Mouse (Mus musculus) ovary, postnatal 14 days (tissue): ENCODE results near the gene Zfyve9.

Experiments used
- DNase-seq: peaks from one replicate; pipeline ENCODE4 v3.0.0; 2022; ENCODE audit warnings: low spot score

Gene Zfyve9

DNA sequence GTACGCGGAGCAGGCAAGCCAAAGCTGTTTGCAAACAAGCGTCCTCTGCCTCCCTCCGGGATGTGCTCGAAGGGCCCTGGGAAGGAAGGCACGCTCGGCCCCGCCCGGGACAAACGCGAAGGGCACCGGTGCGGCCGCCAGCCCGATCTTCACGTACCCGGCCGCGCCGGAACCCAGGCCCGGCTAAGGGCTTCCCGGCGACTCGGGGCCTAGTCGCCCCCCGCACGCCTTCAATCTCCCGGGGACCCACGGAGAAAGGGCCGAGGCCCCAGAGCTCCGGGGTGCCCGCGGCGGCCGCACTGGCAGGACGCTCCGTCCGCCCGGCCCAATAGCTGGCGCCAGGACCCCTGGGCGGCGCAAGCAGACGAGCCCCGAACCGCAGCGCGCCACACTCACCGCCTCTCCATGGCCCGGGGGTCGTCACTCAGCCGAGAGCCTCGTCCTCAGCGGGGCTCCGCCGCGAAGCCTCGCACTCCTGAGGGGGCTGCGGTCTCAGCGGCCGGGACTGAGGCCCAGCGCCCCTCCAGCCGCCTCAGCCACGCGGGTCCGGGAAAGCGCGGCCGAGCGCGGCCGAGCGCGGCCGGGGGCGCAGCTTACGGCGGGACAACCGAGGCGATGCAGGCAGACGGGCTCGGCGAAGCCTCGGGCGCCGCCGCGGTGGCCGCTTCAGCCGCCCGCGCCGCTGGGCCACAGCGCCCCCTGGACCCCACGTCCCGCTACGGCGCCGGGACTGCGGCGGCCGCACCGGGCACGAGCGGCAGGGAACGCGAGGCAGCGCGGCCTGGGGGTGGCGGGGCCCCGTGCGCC is at the start of gene Zfyve9:
Zfyve9 (minus strand) TSS at position 742 of the 807 bp plus-strand sequence.
- peak; percentile 79 for DNase-seq

DNA sequence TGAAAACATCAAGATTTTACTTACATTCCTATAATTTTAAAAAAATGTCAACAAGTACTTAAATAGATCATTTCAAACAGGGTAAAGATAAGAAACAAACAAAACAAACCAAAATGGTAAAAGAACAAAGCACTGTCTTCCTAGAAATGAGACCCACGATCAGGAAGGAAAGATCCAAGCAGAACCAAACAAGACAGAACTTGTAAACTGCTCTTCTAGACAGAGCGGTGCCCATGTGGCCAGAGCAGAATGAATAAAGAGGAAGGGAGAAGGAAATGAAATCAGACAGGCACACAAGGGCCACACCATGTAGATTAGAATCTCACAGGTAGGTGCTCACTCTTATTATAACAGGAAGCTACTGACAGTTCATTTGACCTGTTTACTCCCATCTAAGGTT is 46.0 kb upstream of the Zfyve9 start:
- no peak for DNase-seq

DNA sequence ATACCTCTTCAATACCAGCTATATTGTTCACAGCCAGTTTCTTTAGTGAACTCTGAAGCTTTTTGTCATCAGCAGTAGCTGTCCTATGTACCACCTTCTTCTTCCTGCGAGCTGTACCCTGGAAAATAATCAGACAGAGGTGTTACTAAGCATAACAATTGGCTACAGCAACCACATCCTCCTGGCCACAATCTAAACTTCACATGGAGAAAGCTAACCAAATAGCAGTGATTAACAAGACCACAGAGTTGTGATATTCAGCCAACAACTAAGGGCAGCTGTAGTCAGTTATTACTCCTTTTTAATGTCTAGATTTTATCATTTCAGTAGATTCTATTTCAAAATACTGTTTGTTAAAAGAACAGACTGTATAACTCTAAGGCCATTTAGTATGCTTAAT is 45.5 kb upstream of the Zfyve9 start:
- DNase-seq: no peak

- DNase-seq: no peak
Measured at GRCm38 (mm10) chr4:108825677-108826076, 45.1 kb upstream of the Zfyve9 start.

DNA sequence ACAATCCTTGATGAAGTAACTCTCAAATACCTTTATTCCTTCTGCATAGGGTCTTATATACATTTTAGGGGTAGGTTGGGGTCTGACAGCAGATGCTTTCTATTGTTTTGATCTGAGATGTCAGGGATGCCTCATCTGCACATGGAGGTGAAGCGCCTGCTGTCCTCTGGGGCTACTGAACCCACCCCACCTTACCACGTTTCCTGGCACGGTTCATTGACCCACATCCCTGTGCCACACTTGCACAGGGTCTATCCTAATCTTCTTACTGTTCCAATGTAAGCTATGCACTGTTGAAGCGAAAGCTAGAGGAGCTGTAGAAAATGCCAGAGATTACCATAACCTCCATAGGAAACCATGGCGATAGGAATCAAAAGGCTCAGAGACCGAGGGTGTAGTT is 31.0 kb upstream of the Zfyve9 start:
- no peak for DNase-seq

GRCm38 (mm10) chr4:108811142-108811541 is 30.5 kb upstream of the Zfyve9 start:
- DNase-seq: no peak

- DNase-seq: no peak
Measured at GRCm38 (mm10) chr4:108803535-108803934, 22.9 kb upstream of the Zfyve9 start.

DNA sequence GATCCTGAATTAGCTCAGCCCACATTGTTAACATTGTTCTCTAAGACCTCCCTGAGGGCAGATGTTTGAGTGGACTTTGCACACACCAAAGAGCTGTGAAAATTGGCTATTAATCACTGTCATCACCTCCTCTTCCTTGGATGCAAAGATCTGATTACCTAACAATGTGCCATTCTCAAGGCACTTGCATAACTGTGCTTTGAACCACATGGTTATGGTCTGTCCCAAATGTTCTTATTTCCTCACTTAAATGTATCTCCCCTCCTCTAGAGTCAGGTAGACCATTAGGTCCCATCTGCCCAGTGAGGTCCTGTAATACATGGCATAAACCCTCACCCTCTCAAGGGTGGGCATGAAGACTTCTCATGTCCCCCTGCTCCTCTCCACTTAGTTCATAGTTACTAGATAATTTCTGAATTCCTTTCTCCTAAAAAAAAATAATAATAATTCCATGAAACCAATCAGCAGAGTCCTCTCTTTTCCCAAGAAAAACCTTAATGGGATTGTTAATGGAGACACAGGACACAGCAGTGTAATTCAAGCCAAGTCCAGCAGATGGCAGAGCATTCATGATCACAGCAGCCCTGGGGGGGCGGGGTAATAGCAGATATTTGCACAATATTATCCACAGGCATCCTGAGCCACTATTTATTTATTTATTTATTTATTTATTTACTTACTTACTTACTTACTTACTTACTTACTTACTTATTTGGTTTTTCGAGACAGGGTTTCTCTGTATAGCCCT is 17.7 kb upstream of the Zfyve9 start:
- DNase-seq: peak; percentile 54

DNA sequence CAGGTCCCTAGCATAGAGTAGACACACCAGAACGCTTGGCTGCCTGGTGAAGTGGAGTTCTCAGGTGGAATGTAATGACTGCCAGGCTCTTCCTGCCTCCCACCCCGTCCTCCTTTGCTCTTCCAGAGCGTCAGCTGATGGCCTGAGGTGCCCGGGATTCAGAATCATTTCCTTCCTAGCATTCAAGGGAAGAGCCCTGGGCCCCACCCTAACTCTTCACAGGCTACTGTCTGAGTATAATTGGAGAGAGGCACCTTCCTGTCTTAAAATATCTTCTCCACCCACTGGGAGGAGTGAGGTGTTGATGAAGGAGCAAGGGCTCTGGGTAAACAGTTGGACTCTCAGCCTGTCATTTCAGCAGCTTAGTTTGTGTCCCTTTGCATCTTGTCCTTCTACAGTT is 16.1 kb upstream of the Zfyve9 start:
- DNase-seq: no peak

DNA sequence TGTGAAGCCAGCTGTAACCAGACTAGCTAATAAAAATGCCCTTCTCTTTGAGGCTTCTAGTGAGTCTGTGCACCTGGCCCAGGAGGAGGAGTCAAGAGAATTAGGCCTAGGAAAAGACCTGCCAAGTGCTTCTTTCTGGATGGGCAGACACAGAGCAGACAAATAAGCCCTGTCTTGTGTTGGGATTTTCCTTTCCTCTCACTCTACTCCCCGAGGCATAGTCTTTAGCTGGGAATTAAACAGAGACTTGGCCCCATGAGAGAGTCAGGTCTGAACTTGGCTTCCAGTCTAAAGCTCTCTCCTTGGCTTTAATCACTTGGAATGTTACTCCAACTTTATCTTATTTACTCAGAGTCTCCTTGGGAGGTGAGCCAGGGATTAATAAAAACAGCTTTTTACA is 13.3 kb upstream of the Zfyve9 start:
- no peak for DNase-seq

GRCm38 (mm10) chr4:108790507-108790906 is 9.9 kb upstream of the Zfyve9 start:
- no peak for DNase-seq

DNA sequence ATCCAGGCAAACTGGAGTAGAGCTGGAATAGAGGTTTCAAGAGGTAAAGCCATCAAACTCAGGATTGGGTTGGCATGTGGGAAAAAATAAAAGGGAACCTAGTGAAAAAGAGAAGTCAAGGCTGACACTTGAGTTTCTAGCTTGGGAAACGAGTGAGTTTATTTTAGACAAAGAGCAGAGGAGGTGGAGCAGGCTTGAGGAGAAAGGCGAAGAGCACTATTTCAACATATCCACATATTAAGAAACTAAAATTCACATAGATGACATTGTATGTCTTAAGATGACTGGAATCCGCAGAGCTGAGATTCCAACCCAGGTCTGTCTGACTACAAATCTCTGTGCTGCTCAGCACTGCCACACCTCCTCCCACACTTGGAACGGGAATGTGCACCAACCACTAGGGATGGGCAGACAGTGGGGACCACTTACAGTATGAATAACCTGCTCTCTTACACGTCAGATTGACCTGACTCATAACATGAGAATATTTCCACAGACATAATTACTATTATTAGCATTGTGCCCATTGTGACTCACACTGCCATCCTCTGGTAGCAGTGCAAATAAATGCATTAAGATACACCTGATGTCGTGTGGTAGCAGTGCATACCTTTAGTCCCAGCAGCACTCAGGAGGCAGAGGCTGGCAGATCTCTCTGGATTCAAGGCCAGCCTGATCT is 8.8 kb upstream of the Zfyve9 start:
- no peak for DNase-seq

DNA sequence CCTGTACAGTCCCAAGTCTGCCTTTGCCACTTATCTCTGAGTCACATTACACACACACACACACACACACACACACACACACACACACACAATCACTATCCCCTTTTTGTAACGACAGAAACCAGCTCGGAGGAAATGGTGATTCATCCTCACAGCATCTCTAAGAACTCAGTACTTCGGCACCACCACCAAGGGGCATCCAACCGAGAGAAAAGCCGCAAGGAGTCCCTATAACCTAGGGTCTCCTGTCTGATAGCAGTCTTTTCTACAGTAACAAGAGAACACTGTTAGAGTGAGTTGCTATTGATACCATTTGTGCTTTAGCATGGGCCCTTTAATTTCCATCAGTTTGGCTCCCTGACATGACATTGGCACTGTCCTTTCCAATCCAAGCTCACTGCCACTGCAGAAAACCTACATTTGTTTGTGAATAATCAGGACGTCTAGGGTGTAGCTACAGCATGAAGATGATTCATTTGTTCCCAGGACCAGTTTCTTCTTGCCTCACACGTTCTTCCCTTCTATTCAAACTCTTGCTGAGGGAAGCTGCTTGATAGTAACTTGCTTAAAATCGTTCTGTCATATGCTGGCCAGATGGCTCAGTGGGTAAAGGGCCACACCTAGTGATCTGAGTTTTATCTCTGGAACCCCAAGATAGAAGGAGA is 2.0 kb upstream of the Zfyve9 start:
- no peak for DNase-seq

DNA sequence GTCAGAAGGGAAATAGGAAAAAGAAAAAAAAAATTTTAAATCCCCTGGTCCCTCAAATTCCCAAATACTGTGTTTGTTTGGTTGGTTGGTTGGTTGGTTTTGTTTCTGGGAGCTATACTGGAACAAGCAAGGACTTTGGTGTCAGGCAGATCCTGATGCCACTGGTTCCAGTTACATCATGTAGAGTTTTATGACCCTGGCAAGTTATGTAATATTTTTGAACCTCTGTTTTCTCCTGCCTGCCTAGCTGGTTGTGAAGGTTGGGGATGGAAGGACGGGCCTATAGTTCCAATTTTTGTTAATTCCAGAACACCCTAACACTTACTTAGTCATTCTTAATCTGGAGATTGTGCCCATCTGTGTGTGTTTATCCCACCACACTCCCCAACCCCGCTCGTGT is 998 bp upstream of the Zfyve9 start:
- DNase-seq: no peak

- DNase-seq: no peak
Measured at GRCm38 (mm10) chr4:108780864-108781205, 237 bp upstream of the Zfyve9 start.

DNA sequence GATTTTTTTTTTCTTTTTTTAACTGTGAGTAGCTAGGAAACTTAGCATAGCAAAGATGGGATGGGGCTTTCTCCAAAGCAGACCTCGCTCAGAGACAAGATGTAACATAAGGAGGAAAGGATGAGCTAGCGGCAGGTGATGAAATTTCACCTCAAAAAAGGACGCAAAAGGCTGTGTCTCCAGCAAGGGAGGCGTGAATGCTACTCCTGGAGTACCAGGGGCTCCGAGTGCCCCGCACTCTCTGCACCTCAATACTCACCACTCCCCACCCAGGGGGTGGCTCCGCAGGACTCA is 888 bp downstream of the Zfyve9 start:
- no peak for DNase-seq

- DNase-seq: no peak
Measured at GRCm38 (mm10) chr4:108768527-108768926, 12.1 kb downstream of the Zfyve9 start.

DNA sequence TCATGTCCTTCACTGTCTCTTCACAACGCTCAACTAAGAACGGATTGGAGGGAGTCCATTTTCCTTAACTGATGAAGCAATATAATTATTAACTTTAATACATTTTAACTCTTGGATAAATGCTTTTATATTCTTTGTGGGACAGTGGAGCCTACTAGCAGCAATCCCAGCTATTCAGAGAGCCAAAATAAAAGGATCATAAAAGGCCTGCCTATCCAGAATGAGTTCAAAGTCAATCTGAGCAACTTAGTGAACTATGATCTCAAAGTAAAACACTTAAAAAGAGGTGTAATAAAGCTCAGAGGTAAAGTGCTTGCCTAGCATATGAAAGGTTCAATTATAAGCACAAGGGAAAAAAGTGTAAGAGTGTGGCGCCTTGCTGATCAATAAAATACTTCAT is 21.0 kb downstream of the Zfyve9 start:
- no peak for DNase-seq

- no peak for DNase-seq
Measured at GRCm38 (mm10) chr4:108746160-108746873, 34.3 kb downstream of the Zfyve9 start.

GRCm38 (mm10) chr4:108731582-108731981 is 49.0 kb downstream of the Zfyve9 start:
- DNase-seq: no peak

GRCm38 (mm10) chr4:108730450-108730849 is 50.1 kb downstream of the Zfyve9 start:
- no peak for DNase-seq

GRCm38 (mm10) chr4:108724102-108724501 is 56.5 kb downstream of the Zfyve9 start:
- no peak for DNase-seq
